Comparison of ENCODE assay signal across 10 mouse cellular contexts in genomic region chr2:35651297-35651731, GRCm38 (mm10).
DNase-seq lines count a peak whose midpoint lies in the region; ATAC-seq and TF ChIP-seq lines count a peak whose summit lies in the region.
"Had no signal": no experiment of that assay in that cellular context is flagged by ENCODE, and none has a peak within 500 bp of the region (broad histone marks: within the 10 kb centered on the region; RNA-seq: fewer than 3 reads in every experiment).

No protein-coding gene starts in this region.

- 69% methylated on average over 6 of the region's 6 CpGs for WGBS in forebrain, embryonic 11.5 days
- WGBS in forebrain, embryonic 10.5 days, result 75% methylated on average over 6 of the region's 6 CpGs
- 71% methylated on average over 6 of the region's 6 CpGs for WGBS in thymus, adult 2 months
- WGBS in embryonic facial prominence, embryonic 14.5 days, result 32% methylated on average over 6 of the region's 6 CpGs

- H3K27ac ChIP-seq in forebrain, embryonic 11.5 days (ENCODE audit: low read depth, low read length), result no peak overlapping the region
- H3K27ac ChIP-seq in forebrain, embryonic 10.5 days, result no peak overlapping the region
- H3K27ac ChIP-seq in thymus, adult 2 months (ENCODE audit: control insufficient read depth, insufficient read depth, low read length), result no peak overlapping the region
- no peak overlapping the region for H3K27ac ChIP-seq in embryonic facial prominence, embryonic 14.5 days (replicated peaks; ENCODE audit: low read depth, low read length)
- H3K27ac ChIP-seq: macrophage had no signal

- no peak for ATAC-seq in forebrain, embryonic 11.5 days (replicated peaks; ENCODE audit: low FRiP score)
- ATAC-seq in embryonic facial prominence, embryonic 14.5 days (ENCODE audit: low read depth), result peak; percentile 54; the same call in 1 of the 2 replicates
- ATAC-seq: Patski had no signal

- H3K36me3 ChIP-seq in forebrain, embryonic 11.5 days (ENCODE audit: control insufficient read depth, insufficient read depth, low read length), result no peaks in the 10 kb centered on the region
- peaks cover 9% of the 10 kb centered on the region; the same call in 1 of the 2 replicates for H3K36me3 ChIP-seq in forebrain, embryonic 10.5 days (replicated peaks)
- H3K36me3 ChIP-seq in thymus, adult 2 months (ENCODE audit: control insufficient read depth, insufficient read depth, low read length), result no peaks in the 10 kb centered on the region
- peaks cover 8% of the 10 kb centered on the region; the same call in 1 of the 2 replicates for H3K36me3 ChIP-seq in embryonic facial prominence, embryonic 14.5 days (ENCODE audit: control insufficient read depth, insufficient read depth, low read length)

- no peak overlapping the region for H3K4me2 ChIP-seq in forebrain, embryonic 11.5 days (ENCODE audit: low read depth, low read length, severe bottlenecking)
- no peak overlapping the region for H3K4me2 ChIP-seq in embryonic facial prominence, embryonic 14.5 days (ENCODE audit: low read depth, low read length)

- no peak overlapping the region for H3K4me3 ChIP-seq in forebrain, embryonic 11.5 days (ENCODE audit: low read depth, low read length)
- H3K4me3 ChIP-seq in forebrain, embryonic 10.5 days, result no peak overlapping the region
- no peak overlapping the region for H3K4me3 ChIP-seq in thymus, adult 2 months (ENCODE audit: control insufficient read depth, insufficient read depth, low read length)
- H3K4me3 ChIP-seq in embryonic facial prominence, embryonic 14.5 days (ENCODE audit: low read depth, low read length), result no peak overlapping the region

- H3K9me3 ChIP-seq in forebrain, embryonic 11.5 days (ENCODE audit: control insufficient read depth, low read length), result no peaks in the 10 kb centered on the region
- H3K9me3 ChIP-seq in forebrain, embryonic 10.5 days, result no peaks in the 10 kb centered on the region
- H3K9me3 ChIP-seq in embryonic facial prominence, embryonic 14.5 days (ENCODE audit: control insufficient read depth, low read length), result no peaks in the 10 kb centered on the region

- TF ChIP-seq CTCF in thymus, adult 2 months (IDR thresholded peaks at IDR 0.05; ENCODE audit: borderline replicate concordance, control insufficient read depth, extremely low read depth, insufficient read depth, low read length, poor library complexity), result no peak

- H3K4me1 ChIP-seq in forebrain, embryonic 11.5 days (replicated peaks; ENCODE audit: control insufficient read depth, insufficient read depth, low read length), result peaks cover 1% of the 10 kb centered on the region; the same call in 1 of the 2 replicates
- H3K4me1 ChIP-seq in forebrain, embryonic 10.5 days, result peaks cover 36% of the 10 kb centered on the region
- H3K4me1 ChIP-seq in thymus, adult 2 months (replicated peaks; ENCODE audit: control insufficient read depth, insufficient read depth, low read length), result no peaks in the 10 kb centered on the region; the same call in 1 of the 2 replicates
- peaks cover 11% of the 10 kb centered on the region for H3K4me1 ChIP-seq in embryonic facial prominence, embryonic 14.5 days (ENCODE audit: control insufficient read depth, insufficient read depth, low read length)

- TF ChIP-seq POLR2A in thymus, adult 2 months (IDR thresholded peaks at IDR 0.05; ENCODE audit: control insufficient read depth, extremely low read depth, insufficient read depth, low read length, poor library complexity), result no peak

- H3K27me3 ChIP-seq in forebrain, embryonic 11.5 days (ENCODE audit: control insufficient read depth, insufficient read depth, low read length), result no peaks in the 10 kb centered on the region
- H3K27me3 ChIP-seq in forebrain, embryonic 10.5 days (ENCODE audit: poor library complexity, severe bottlenecking), result no peaks in the 10 kb centered on the region
- H3K27me3 ChIP-seq in thymus, adult 2 months (ENCODE audit: control insufficient read depth, insufficient read depth, low read length), result no peaks in the 10 kb centered on the region; the same call in 1 of the 2 replicates
- H3K27me3 ChIP-seq in embryonic facial prominence, embryonic 14.5 days (replicated peaks; ENCODE audit: control insufficient read depth, insufficient read depth, low read length), result no peaks in the 10 kb centered on the region
- H3K27me3 ChIP-seq: Patski had no signal

- no peak overlapping the region for H3K9ac ChIP-seq in forebrain, embryonic 11.5 days (ENCODE audit: low read length)
- H3K9ac ChIP-seq in embryonic facial prominence, embryonic 14.5 days (ENCODE audit: low read depth, low read length), result no peak overlapping the region

- peak; percentile 67 for DNase-seq in forebrain, embryonic 11.5 days (ENCODE audit: low spot score)
- DNase-seq in forebrain, embryonic 10.5 days (ENCODE audit: extremely low spot score, low spot score), result no peak
- DNase-seq in thymus, postnatal 0 days (ENCODE audit: low spot score), result peak; percentile 40
- no peak for DNase-seq in thymus, adult 2 months
- peak; percentile 63 for DNase-seq in embryonic facial prominence, embryonic 14.5 days (ENCODE audit: low spot score)
- DNase-seq in kidney, adult 9 months, result peak; percentile 54
- peak; percentile 45 for DNase-seq in mesoderm, embryonic 11.5 days (ENCODE audit: low read depth, low spot score)
- DNase-seq in spleen, postnatal 14 days (ENCODE audit: low spot score in 2 of 2), result no peak

Comparison
In these comparisons a context has a peak if more than half of its experiments do, and no peak if none do; other contexts are left out.
1. DNase-seq: peak in forebrain, embryonic 11.5 days (single experiment), thymus, postnatal 0 days (single experiment), embryonic facial prominence, embryonic 14.5 days (single experiment), kidney, adult 9 months (single experiment) and mesoderm, embryonic 11.5 days (single experiment); none in forebrain, embryonic 10.5 days (single experiment), thymus, adult 2 months (single experiment) and spleen, postnatal 14 days (0 of 2).